Mouse (Mus musculus) liver, adult 2 months (tissue): ENCODE results near the gene Slc25a41. TPM values are rescaled to one million over a fixed set of nuclear protein-coding genes. Genes with fewer than 3 reads are reported as not detected.

Experiments used
- DNase-seq: peaks from one replicate; pipeline ENCODE4 v3.0.0-alpha.2; 2011; ENCODE audit warnings: low read depth, low spot score; ENCODE audit errors: extremely low read depth
- H3K27ac ChIP-seq: fragments of 200-500 bp; replicated peaks from 2 replicates; pipeline ENCODE4 v1.5.1; 2012; ENCODE audit warnings: low read depth, mild to moderate bottlenecking, control low read depth, inconsistent platforms, low read length; ENCODE audit not compliant: insufficient read depth
- H3K27me3 ChIP-seq: fragments of 200-500 bp; 2 replicates; pipeline ENCODE4 v1.6.1; 2012; ENCODE audit warnings: mild to moderate bottlenecking, moderate library complexity, low read length, inconsistent platforms; ENCODE audit not compliant: control insufficient read depth, insufficient read depth
- H3K36me3 ChIP-seq: fragments of 200-500 bp; 2 replicates; pipeline ENCODE4 v1.6.1; 2012; ENCODE audit warnings: low read length, inconsistent platforms; ENCODE audit not compliant: control insufficient read depth, insufficient read depth
- H3K4me1 ChIP-seq: fragments of 200-500 bp; 2 replicates; pipeline ENCODE4 v1.6.1; 2011; ENCODE audit warnings: low read length; ENCODE audit not compliant: control insufficient read depth, insufficient read depth
- H3K4me3 ChIP-seq: fragments of 200-500 bp; 2 replicates; pipeline ENCODE4 v1.5.1; 2011; ENCODE audit warnings: low read depth, mild to moderate bottlenecking, control low read depth, low read length, moderate library complexity; ENCODE audit not compliant: insufficient read depth
- H3K79me2 ChIP-seq: fragments of 200-500 bp; 2 replicates; pipeline ENCODE4 v1.6.1; 2012; ENCODE audit warnings: inconsistent platforms, mild to moderate bottlenecking, low read length, moderate library complexity; ENCODE audit not compliant: control insufficient read depth, insufficient read depth
- H3K9ac ChIP-seq: fragments of 200-500 bp; 2 replicates; pipeline ENCODE4 v1.6.1; 2012; ENCODE audit warnings: low read depth, mild to moderate bottlenecking, control low read depth, inconsistent platforms, low read length
- CTCF ChIP-seq: fragments of 200-500 bp; IDR thresholded peaks from 2 replicates; pipeline ENCODE4 v1.5.1; 2011; ENCODE audit warnings: low read depth, low read length, control low read depth
- POLR2A ChIP-seq: fragments of 200-500 bp; IDR thresholded peaks from 2 replicates; pipeline ENCODE4 v1.6.1; 2011; ENCODE audit warnings: low read length, control low read depth; ENCODE audit not compliant: insufficient read depth; ENCODE audit errors: extremely low read depth
- WGBS: fragments of 180-500 bp; shearing (Covaris S2); methylation state at CpG from one replicate; pipeline ENCODE4 v1.1.7; 2018; 5-methylcytosine and 5-hydroxymethylcytosine counted together
- polyA plus RNA-seq: library from polyadenylated mRNA; depleted of rRNA; stranded (reverse); fragments of >200 nt; gene quantifications from 2 replicates; pipeline ENCODE4 v1.2.3, GENCODE M21; 2012
- total RNA-seq: library from RNA; depleted of rRNA; stranded (reverse); fragments of >200 nt; gene quantifications from 2 replicates; pipeline ENCODE4 v1.2.3, GENCODE M21; 2014

Gene Slc25a41
- total and polyA plus RNA-seq, 2 experiments: not detected

DNA sequence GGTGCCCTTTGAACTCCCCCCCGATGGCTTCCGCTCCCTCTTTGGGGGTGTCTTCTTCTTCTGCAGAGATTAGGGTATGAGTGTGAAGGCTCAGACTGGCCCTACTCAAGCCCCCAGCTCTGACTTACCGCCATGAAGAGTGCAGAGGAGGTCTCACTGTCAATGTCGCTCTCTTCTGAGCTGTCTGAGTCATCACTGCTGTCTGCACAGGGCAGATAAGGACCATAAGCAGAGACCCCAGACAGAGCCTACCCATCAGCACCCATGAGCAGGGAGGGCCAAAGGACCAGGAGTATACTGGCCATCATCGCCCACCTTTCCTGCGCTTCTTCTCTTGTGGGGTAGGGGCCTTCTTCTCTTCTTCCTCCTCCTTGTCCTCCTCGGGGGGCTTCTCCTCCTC, 37.5 kb downstream of the Slc25a41 start:
- no peak for TF ChIP-seq POLR2A
- no peak for TF ChIP-seq CTCF
- Histone ChIP-seq H3K36me3 (peaks cover 5% of the 10 kb centered on the region; the same call in 1 of the 2 replicates), H3K27ac (no peak overlapping the region), H3K9ac (no peak overlapping the region), H3K4me1 (no peaks in the 10 kb centered on the region), H3K79me2 (no peaks in the 10 kb centered on the region), H3K27me3 (no peaks in the 10 kb centered on the region), H3K4me3 (no peak overlapping the region)
- 94% methylated on average over 7 of the region's 7 CpGs for WGBS
- no peak for DNase-seq

DNA sequence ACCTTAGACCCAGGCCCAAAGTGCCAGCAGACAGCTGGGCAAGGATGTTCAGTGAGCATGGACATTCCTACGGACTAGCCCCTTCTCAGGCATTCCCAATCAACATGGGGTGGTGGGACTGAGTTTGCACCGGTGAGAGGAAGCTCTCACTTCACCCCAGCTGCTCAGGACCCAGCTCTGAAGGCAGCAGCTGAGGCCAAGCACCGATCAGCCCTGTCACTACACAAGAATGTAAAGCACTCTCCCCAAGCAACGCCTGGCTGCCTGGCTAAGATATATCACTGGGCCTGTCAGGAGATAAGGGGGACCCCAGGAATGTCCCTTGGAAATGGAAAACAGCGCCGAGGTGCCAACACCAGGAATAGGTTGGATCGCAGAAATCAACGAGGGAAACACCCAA, 40.2 kb downstream of the Slc25a41 start:
- Histone ChIP-seq H3K27ac (no peak overlapping the region), H3K79me2 (no peaks in the 10 kb centered on the region), H3K36me3 (peaks cover 3% of the 10 kb centered on the region; the same call in 1 of the 2 replicates), H3K4me1 (0 out of 2 replicates have a peak, but pooled peaks cover 2% of the 10 kb centered on the region), H3K27me3 (no peaks in the 10 kb centered on the region), H3K4me3 (no peak overlapping the region), H3K9ac (no peak overlapping the region)
- WGBS: 64% methylated on average over 8 of the region's 8 CpGs
- no peak for DNase-seq
- TF ChIP-seq POLR2A (no peak), CTCF (no peak)

DNA sequence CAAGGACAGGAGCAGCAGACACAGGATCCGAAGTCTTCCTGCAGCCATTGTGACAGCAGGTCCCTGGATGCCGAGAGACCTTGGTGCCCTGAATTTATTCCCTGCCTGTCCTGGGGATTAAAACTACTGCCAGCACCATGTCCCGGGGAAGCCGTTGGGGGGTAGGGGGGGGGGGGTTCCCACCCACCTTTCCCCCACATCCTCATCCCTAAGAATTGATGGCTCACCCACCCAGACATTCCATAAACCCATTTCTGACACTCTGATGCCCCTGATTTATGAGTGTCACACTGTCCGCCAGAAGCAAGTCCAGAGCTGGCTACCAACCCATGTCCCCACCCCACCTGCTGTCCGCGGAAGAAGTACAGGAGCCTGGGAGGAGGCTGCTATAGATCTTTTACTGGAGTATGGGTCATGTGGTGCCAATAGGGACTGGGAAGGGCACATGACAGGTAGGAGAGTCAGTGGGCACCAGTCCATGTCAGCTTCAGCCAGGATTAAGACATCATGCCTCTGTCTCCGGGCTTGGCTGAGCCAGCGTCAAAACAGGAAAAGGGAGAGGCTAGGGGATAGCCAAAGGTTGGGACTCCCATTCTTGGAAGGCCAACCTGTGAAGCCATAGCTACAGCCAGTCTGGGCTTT, 41.4 kb downstream of the Slc25a41 start, which contains the start of gene Pspn:
Gene Pspn (minus strand): TSS at position 51 of the 642 bp plus-strand sequence.
- DNase-seq: no peak
- H3K79me2 ChIP-seq: no peaks in the 10 kb centered on the region
- H3K27me3 ChIP-seq: no peaks in the 10 kb centered on the region
- TF ChIP-seq POLR2A (no peak), CTCF (no peak)
- no peak within 1 kb of the TSS for H3K27ac ChIP-seq
- no peak within 1 kb of the TSS for H3K9ac ChIP-seq
- 0 out of 2 replicates have a peak, but pooled peaks cover 2% of the 10 kb centered on the region for H3K4me1 ChIP-seq
- H3K36me3 ChIP-seq: no peaks in the 10 kb centered on the region; the same call in 1 of the 2 replicates
- WGBS: 76% methylated on average over 9 of the region's 9 CpGs
- no peak within 1 kb of the TSS for H3K4me3 ChIP-seq

DNA sequence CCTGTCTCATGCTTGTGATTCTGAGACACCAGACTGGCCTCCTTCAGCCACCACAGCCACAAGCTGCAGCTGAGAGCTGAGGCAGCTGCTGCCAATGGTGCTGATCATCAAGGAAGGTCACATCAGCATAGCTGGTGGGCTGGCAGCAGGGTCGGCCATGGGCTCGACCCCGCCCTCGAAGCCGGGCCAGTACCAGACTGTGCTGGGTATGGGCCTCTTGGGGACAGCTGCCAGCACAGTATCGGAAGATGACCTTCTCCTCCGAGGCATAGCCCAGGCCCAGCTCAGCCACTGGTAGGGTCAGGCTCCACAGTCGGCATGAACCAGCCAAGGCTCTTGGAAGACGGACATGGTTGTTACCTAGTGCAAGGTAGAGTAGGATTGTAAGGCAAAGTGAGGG, 42.0 kb downstream of the Slc25a41 start:
- H3K79me2 ChIP-seq: no peaks in the 10 kb centered on the region
- TF ChIP-seq POLR2A (no peak), CTCF (no peak)
- H3K27me3 ChIP-seq: no peaks in the 10 kb centered on the region
- H3K4me3 ChIP-seq: no peak overlapping the region
- H3K9ac ChIP-seq: no peak overlapping the region
- H3K36me3 ChIP-seq: peaks cover 2% of the 10 kb centered on the region; the same call in 1 of the 2 replicates
- DNase-seq: no peak
- whole genome bisulfite sequencing: 95% methylated on average over 9 of the region's 9 CpGs
- no peak overlapping the region for H3K27ac ChIP-seq
- 0 out of 2 replicates have a peak, but pooled peaks cover 2% of the 10 kb centered on the region for H3K4me1 ChIP-seq

DNA sequence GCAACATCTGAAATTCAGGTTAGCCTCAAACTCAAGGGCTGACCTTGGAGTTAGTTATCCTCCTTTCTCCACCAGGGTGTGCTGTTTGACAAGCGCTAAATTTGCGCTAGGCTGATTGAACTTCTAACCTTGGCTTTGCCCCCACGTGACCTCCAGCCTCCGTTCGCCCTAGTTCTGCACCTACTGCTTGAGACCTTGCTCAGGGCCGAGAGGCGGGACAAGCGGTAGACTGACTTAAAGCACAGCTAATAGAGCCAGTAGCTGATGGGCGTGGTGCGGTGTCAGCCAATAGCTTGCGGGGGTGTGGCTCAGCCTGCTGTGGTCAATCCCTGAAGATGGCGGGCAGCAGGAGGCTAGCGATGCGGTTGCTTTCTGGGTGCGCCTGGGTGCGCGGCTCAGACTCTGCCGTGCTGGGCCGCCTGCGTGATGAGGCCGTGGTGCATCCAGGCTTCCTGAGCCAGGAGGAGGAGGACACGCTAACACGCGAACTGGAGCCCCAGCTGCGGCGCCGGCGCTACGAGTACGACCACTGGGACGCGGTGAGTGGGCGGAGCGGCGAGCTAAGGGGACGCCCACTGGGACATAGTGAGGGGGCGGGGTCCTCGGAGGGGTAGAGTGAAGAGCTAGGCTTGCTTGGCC, 44.3 kb downstream of the Slc25a41 start, which contains the start of gene Alkbh7:
Gene Alkbh7 (plus strand): TSS at position 311 of the 639 bp plus-strand sequence.
- H3K27ac ChIP-seq: peak within 1 kb of the TSS; percentile 54
- H3K36me3 ChIP-seq: peaks cover 7% of the 10 kb centered on the region; the same call in 1 of the 2 replicates
- no peaks in the 10 kb centered on the region for H3K79me2 ChIP-seq
- H3K4me1 ChIP-seq: 0 out of 2 replicates have a peak, but pooled peaks cover 2% of the 10 kb centered on the region
- peak; percentile 99 for DNase-seq
- no peaks in the 10 kb centered on the region for H3K27me3 ChIP-seq
- WGBS: under 1% methylated on average over 38 of the region's 38 CpGs
- H3K4me3 ChIP-seq: peak within 1 kb of the TSS; percentile 79
- 0 out of 2 replicates have a peak, but pooled peaks have one; percentile 50 for TF ChIP-seq POLR2A
- peak; percentile 67 for TF ChIP-seq CTCF
- H3K9ac ChIP-seq: peak within 1 kb of the TSS; percentile 76
